Mouse (Mus musculus) stomach, embryonic 15.5 days (tissue): Measurements from ENCODE around the gene Chst2. TPM values are rescaled to one million over a fixed set of nuclear protein-coding genes. Genes with fewer than 3 reads are reported as not detected.

ENCODE experiments used
- ATAC-seq: fragments of 200-750 bp; cut with Nextera tagmentation; 2 replicates; pipeline ENCODE4 v1.8.0; 2017; ENCODE audit warnings: low read depth, moderate number of reproducible peaks, moderate TSS enrichment; ENCODE audit not compliant: insufficient read depth, low FRiP score
- H3K27ac ChIP-seq: fragments of 300-500 bp; sonication (generic); 2 replicates; pipeline ENCODE4 v1.5.1; 2015; ENCODE audit warnings: mild to moderate bottlenecking, inconsistent platforms
- H3K27me3 ChIP-seq: fragments of 300-500 bp; sonication (generic); replicated peaks from 2 replicates; pipeline ENCODE4 v1.6.1; 2015; ENCODE audit warnings: inconsistent platforms
- H3K36me3 ChIP-seq: fragments of 300-500 bp; sonication (generic); 2 replicates; pipeline ENCODE4 v1.6.1; 2015; ENCODE audit warnings: inconsistent platforms
- H3K4me1 ChIP-seq: fragments of 300-500 bp; sonication (generic); 2 replicates; pipeline ENCODE4 v1.6.1; 2015; ENCODE audit warnings: inconsistent platforms
- H3K4me2 ChIP-seq: fragments of 300-500 bp; sonication (generic); 2 replicates; pipeline ENCODE4 v1.6.1; 2015; ENCODE audit warnings: mild to moderate bottlenecking, inconsistent platforms
- H3K4me3 ChIP-seq: fragments of 300-500 bp; sonication (generic); replicated peaks from 2 replicates; pipeline ENCODE4 v1.5.1; 2015; ENCODE audit warnings: inconsistent platforms
- H3K9ac ChIP-seq: fragments of 300-500 bp; sonication (generic); 2 replicates; pipeline ENCODE4 v1.6.1; 2015; ENCODE audit warnings: inconsistent platforms
- H3K9me3 ChIP-seq: fragments of 300-500 bp; sonication (generic); 2 replicates; pipeline ENCODE4 v1.6.1; 2016; ENCODE audit warnings: inconsistent platforms
- WGBS: fragments of 180-500 bp; shearing (Covaris S2); methylation state at CpG from one replicate; pipeline ENCODE4 v1.1.7; 2015; 5-methylcytosine and 5-hydroxymethylcytosine counted together
- polyA plus RNA-seq: library from polyadenylated mRNA; unstranded; fragments of >200 nt; fragmentation: Nextera tagmentation; extraction: Ambion mirVana; gene quantifications from 2 replicates; pipeline ENCODE4 v1.2.1, GENCODE M21; 2015

The Chst2 gene
- polyA plus RNA-seq = 8.4 and 10.6 TPM in 2 replicates

DNA sequence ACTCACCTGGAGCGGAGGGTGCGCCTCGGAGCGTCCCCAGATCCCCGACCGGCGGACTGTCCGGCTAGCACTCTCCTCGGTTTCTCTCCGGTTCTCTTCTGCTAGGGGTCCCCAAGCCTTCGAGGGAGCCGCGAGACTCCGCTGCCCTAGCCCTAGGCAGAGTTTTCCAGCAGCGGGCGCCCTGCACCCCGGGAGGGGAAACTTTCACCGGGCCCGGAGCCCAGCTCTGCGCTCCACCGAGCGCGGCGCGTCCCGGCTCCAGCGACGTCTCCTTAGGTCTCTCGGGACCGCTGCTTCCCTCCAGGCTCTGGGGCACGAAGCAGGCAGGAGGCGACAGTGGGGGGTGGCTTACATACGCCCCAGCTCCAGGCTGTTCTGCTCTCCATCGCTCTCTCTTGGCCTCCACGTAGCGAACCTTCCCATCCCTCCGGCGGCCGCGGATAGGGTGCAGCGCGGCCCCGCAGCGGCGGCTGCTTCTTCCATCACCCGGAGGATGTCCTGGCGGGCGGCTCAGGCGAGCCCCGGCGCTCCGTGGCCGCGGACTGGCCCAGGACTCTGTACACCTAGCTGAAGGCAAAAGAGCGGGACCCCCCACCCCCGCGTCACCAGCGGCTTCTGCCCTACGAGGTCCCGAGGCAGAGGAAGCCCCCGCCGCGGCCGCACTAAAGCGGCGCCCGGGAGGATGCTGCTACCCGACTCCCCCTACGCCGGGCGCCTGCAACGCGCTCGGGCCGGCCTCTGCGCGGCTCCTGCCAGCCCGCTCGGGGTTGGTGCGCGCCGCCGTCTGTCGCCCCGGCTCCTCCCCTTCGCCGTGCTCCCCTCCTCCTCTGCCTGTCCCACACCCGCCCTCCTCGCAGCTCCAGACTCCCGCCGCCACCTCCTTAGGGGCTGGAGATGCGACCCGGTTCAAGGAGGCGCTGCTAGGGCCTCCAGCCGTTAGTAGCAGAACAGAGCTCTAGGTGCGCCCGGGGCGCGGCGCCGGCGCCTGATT, at the start of gene Chst2:
Gene Chst2, minus strand, starts transcription at position 152 of the 991 bp plus-strand sequence.
- Histone ChIP-seq H3K27ac (peak within 1 kb of the TSS; percentile 83), H3K4me3 (peak within 1 kb of the TSS; percentile 59), H3K4me1 (peaks cover 22% of the 10 kb centered on the region), H3K27me3 (peaks cover 19% of the 10 kb centered on the region; the same call in 1 of the 2 replicates), H3K9ac (peak within 1 kb of the TSS; percentile 59), H3K4me2 (peak within 1 kb of the TSS; percentile 99), H3K36me3 (no peaks in the 10 kb centered on the region), H3K9me3 (no peaks in the 10 kb centered on the region)
- under 1% methylated on average over 90 of the region's 102 CpGs for WGBS
- ATAC-seq = peak; percentile 90

DNA sequence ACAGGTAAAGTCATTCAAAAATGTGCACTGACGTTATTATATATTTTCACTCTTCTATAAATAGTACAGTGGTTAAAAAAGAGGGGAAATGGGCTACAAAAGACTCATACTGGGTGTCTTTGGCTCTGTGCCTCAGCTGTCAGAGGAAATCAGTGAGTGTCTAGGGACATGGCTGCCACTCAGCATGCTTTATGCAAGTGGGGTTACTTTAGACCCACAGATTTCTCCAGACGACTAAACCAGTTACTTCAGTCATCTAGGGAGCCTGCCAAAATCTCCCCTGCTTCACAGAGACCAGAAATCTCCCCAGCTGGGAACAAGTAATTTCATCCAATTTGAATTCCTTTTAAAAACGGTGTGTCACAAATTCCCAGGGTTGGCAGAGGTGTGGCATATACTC, 45.4 kb upstream of the Chst2 start:
- Histone ChIP-seq H3K4me1 (no peaks in the 10 kb centered on the region), H3K4me3 (no peak overlapping the region), H3K9me3 (no peaks in the 10 kb centered on the region), H3K9ac (no peak overlapping the region), H3K4me2 (no peak overlapping the region), H3K27me3 (no peaks in the 10 kb centered on the region), H3K27ac (no peak overlapping the region), H3K36me3 (no peaks in the 10 kb centered on the region)
- 61% methylated on average over 3 of the region's 3 CpGs for WGBS
- no peak for ATAC-seq

DNA sequence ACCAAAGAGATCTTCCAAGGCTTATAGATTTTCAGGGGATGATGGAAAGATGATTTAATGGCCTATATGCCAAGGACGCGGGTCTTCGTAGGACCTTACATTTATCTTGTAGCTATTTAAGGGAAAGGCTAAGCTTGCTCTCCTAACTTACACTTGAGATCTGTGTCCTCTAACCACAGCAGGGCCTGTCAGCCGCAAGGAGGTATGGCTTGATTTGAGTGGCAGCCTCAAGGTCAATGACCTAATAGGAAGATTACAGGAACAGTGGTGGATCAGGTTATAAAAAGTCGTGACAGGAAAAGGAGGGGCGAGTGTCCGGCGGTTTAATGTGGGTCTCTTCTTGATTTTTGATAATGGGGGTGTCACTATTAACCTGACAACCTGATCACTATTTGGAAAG, 44.1 kb upstream of the Chst2 start:
- Histone ChIP-seq H3K4me2 (no peak overlapping the region), H3K27me3 (no peaks in the 10 kb centered on the region), H3K4me1 (no peaks in the 10 kb centered on the region), H3K9me3 (no peaks in the 10 kb centered on the region), H3K4me3 (no peak overlapping the region), H3K36me3 (no peaks in the 10 kb centered on the region), H3K27ac (no peak overlapping the region), H3K9ac (no peak overlapping the region)
- WGBS = 89% methylated on average over 8 of the region's 8 CpGs
- no peak for ATAC-seq

DNA sequence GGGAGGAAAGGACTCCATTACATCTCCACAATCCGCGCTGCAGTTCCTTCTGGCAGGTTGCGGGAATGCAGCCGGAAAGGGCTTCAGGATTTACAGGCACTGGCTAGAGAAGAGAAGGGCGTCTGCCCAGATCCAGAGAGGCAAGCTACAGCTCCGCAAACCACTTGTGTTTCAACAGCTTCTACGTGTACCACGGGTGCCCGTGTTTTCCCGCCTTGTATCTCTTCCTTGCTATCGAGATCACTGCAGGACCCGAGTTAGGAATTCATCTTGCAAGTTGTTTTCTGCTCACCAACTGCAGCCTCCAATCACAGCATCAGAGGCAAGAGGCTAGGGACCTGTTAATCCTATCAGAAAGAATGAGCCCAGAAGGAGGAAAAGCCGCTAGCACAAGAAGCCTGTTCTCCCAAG, 35.8 kb upstream of the Chst2 start:
- Histone ChIP-seq H3K4me2 (peak overlapping the region; percentile 30), H3K4me1 (0 out of 2 replicates have a peak, but pooled peaks cover 5% of the 10 kb centered on the region), H3K27me3 (no peaks in the 10 kb centered on the region), H3K9ac (no peak overlapping the region), H3K27ac (no peak overlapping the region), H3K9me3 (no peaks in the 10 kb centered on the region), H3K36me3 (no peaks in the 10 kb centered on the region), H3K4me3 (no peak overlapping the region)
- WGBS = 12% methylated on average over 13 of the region's 13 CpGs
- no peak for ATAC-seq

DNA sequence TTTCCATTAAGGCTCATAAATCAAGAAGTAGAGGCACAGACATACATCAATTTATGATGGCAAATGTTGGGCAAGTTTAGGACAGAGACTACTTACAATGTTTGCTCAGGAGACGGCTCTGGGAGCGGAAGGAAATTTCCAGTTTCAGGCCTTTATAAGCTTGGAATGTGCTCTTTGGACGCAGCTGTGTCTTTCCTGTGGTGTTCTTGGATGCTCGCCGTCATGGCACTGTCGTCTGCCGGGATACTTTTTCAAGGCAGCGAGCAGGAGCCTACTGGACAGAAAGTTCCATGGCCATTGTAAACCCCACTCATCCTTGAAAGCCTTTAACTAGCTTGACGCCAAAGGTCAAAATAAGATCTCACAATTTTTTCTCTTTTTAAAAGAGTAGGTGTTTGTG, 31.4 kb upstream of the Chst2 start:
- Histone ChIP-seq H3K27me3 (no peaks in the 10 kb centered on the region), H3K4me1 (0 out of 2 replicates have a peak, but pooled peaks cover 5% of the 10 kb centered on the region), H3K36me3 (no peaks in the 10 kb centered on the region), H3K27ac (no peak overlapping the region), H3K4me3 (no peak overlapping the region), H3K4me2 (no peak overlapping the region), H3K9ac (no peak overlapping the region), H3K9me3 (no peaks in the 10 kb centered on the region)
- no peak for ATAC-seq
- 77% methylated on average over 9 of the region's 9 CpGs for WGBS

DNA sequence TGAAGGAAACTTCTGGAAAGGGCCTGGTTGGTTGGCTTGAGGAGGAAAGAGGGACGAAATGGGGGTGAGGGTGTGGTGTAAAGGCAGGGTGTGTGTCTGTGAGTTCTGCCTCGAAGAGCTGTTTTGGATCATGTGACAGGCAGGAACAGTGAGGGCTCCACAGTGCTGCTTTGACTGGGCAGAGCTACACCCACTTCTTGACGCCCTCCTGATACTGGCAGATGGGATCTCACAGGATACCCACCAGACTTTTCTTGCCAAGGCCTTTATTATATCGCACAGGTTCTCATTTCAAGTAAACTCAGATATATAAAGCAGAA, 29.7 kb upstream of the Chst2 start:
- Histone ChIP-seq H3K9me3 (no peaks in the 10 kb centered on the region), H3K27ac (no peak overlapping the region), H3K36me3 (no peaks in the 10 kb centered on the region), H3K4me3 (no peak overlapping the region), H3K4me2 (no peak overlapping the region), H3K27me3 (no peaks in the 10 kb centered on the region), H3K4me1 (no peaks in the 10 kb centered on the region), H3K9ac (no peak overlapping the region)
- WGBS = 73% methylated on average over 4 of the region's 4 CpGs
- no peak for ATAC-seq

DNA sequence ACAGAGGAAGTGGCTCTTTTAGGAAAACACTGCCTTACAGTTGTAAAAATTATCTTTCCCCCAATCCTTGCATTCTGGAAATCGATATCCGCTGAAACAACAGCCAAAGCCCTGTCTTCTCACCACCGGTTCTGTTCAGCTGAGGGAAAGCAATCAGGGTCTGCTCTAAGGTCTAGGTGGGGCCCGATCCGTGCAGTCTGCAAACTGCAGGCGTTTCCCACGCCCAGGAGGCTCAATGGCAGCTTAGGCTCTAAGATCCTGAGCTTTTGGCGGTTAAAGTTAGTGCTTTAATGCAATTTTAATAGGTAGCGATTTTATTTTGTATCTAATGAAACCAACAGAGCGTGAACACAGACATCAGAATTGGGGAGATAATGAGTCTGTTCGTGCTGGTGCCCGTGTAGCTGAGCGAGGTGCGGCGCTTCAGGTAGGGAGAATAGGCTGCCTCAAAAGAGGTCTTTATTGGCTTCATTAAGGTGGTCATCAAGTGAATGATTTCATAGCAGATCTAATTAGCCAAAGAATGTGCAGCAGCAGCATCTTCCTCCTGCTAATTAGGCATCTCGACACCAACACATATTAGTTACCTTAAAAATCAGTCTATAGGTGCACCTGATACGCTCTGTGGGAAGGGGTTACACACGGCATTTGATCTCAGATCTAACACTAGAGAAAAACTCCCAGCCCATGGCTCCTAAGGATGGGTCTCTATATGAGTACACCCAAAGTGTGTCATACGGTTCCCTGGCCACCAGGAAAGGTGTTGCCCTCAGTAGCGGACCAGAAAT, 29.2 kb upstream of the Chst2 start:
- Histone ChIP-seq H3K36me3 (no peaks in the 10 kb centered on the region), H3K4me2 (no peak overlapping the region), H3K27ac (no peak overlapping the region), H3K4me3 (no peak overlapping the region), H3K9me3 (no peaks in the 10 kb centered on the region), H3K27me3 (no peaks in the 10 kb centered on the region), H3K9ac (no peak overlapping the region), H3K4me1 (no peaks in the 10 kb centered on the region)
- no peak for ATAC-seq
- WGBS = 75% methylated on average over 20 of the region's 20 CpGs

DNA sequence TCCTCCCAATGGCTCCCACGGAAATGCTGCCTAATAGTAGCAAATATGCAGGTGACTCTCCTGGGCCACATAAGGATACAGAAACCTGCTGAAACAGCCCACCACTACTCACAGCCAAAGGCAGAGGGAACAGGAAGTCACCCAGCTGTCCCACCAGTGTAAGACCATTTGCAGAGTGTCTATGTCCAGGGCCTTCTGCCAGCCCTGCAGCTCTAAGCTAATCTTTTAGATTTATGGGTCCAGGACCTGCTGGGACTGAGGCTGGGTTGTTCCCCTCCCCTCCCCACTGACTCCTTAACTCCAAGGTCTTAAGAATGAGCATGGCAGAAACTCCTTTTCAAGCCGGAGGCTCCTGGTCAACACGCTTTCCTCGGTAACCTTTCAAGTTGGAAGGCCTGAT, 21.8 kb upstream of the Chst2 start:
- no peaks in the 10 kb centered on the region for H3K36me3 ChIP-seq
- no peaks in the 10 kb centered on the region for H3K27me3 ChIP-seq
- no peak overlapping the region for H3K4me2 ChIP-seq
- ATAC-seq = no peak
- WGBS = 75% methylated on average over 4 of the region's 4 CpGs
- no peaks in the 10 kb centered on the region for H3K9me3 ChIP-seq
- no peaks in the 10 kb centered on the region for H3K4me1 ChIP-seq
- H3K9ac ChIP-seq = no peak overlapping the region
- no peak overlapping the region for H3K4me3 ChIP-seq
- no peak overlapping the region for H3K27ac ChIP-seq

DNA sequence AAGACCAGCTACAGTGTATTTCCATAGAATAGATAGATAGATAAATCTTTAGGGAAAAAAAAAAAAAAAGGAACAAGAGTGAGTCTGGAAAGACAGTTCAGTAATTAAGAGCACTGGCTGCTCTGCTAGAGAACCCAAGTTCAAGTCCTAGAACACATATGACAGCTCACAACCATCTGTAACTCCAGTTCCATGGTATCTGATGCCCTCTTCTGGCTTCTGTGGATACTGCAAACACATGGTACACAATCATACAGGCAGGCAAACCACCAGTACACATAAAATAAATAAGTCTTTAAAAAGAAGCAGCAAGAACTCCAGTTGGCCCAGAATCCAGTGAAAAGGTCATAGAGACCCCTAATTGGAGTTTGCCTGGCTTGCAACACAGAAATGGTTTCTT, 7.4 kb upstream of the Chst2 start:
- H3K4me1 ChIP-seq = no peaks in the 10 kb centered on the region

DNA sequence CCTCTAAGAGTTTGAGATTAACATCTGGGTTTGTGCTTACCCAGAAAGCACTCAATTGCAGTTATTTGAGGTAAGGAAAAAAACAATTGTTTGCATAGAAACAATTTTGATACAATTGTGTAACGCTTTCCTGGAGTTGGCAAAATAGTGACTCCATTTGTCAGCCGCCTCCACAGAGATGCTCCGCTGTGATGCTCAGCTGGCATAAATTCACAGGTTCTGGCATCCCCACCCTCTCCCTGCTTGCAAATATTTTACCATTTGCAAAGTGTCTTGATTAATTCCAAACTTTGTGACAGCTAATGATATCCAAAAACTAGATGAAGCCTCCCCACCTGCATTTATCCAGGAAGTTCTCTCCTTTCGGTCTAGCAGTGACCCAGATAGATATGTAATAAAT, 5.5 kb upstream of the Chst2 start:
- Histone ChIP-seq H3K4me1 (peaks cover 8% of the 10 kb centered on the region; the same call in 1 of the 2 replicates), H3K9me3 (no peaks in the 10 kb centered on the region), H3K4me3 (no peak overlapping the region), H3K27ac (no peak overlapping the region), H3K4me2 (no peak overlapping the region), H3K9ac (no peak overlapping the region), H3K36me3 (no peaks in the 10 kb centered on the region), H3K27me3 (0 out of 2 replicates have a peak, but pooled peaks cover 7% of the 10 kb centered on the region)
- no peak for ATAC-seq
- 63% methylated on average over 4 of the region's 4 CpGs for WGBS

More for the DNA sequence above, 7.4 kb upstream of the Chst2 start:
- Histone ChIP-seq H3K27ac (no peak overlapping the region), H3K27me3 (no peaks in the 10 kb centered on the region), H3K9me3 (no peaks in the 10 kb centered on the region), H3K36me3 (no peaks in the 10 kb centered on the region), H3K9ac (no peak overlapping the region), H3K4me3 (no peak overlapping the region), H3K4me2 (no peak overlapping the region)
- no peak for ATAC-seq

DNA sequence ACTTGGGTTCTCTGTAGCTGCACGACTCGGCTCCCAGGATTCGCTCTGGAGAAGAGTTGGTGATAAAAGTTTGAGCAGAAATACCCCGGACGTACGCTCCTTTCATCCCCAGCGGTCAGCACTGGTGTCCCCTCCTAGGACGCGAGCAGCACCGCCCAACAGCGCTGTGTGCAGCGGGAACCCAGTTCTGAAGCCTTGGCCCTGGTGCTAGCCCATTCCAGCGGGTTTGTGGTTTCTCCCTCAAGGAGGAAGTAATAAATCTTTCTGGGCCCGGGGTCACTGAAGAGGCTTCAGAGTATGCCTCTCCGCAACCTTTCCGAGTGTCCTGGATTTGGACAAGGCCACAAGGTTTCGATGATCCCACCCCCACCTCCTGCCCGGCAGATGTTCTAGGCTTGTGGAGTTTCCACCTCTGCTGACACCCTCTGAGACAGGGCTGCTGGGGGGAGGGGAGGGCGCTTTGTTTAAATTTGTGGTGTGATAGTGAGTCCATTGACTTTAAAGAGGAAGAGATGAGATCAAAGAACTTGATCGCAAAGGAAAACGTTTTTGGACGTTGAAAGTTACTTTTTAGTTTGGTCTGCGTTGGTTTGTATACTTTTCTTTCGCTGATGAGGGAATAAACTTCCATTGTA, 1.2 kb upstream of the Chst2 start:
- ATAC-seq = no peak; the same call in 1 of the 2 replicates
- H3K27ac ChIP-seq = peak overlapping the region; percentile 83
- peak overlapping the region; percentile 29 for H3K9ac ChIP-seq
- peaks cover 19% of the 10 kb centered on the region; the same call in 1 of the 2 replicates for H3K27me3 ChIP-seq
- H3K4me1 ChIP-seq = peaks cover 22% of the 10 kb centered on the region
- peak overlapping the region; percentile 59 for H3K4me3 ChIP-seq
- no peaks in the 10 kb centered on the region for H3K36me3 ChIP-seq
- WGBS = 1% methylated on average over 24 of the region's 24 CpGs
- no peaks in the 10 kb centered on the region for H3K9me3 ChIP-seq
- peak overlapping the region; percentile 99 for H3K4me2 ChIP-seq
